Mouse (Mus musculus) adipocyte (in vitro differentiated cells): ENCODE results near the gene Lrp1.
A peak's percentile ranks its signal among the peaks of the same experiment; 100 is the strongest.

ENCODE experiments used
- DNase-seq: peaks from one replicate; pipeline ENCODE4 v3.0.0-alpha.2; 2016; ENCODE audit warnings: low spot score

Lrp1 gene

GRCm38 (mm10) chr10:127519903-127520713 lies 100.8 kb downstream of the Lrp1 start:
- DNase-seq: no peak

- no peak for DNase-seq
Observed at GRCm38 (mm10) chr10:127519041-127519701, 101.8 kb downstream of the Lrp1 start.

- no peak for DNase-seq
Observed at GRCm38 (mm10) chr10:127517941-127518340, 103.0 kb downstream of the Lrp1 start.

GRCm38 (mm10) chr10:127516576-127517260 lies 104.2 kb downstream of the Lrp1 start:
- no peak for DNase-seq

- DNase-seq: no peak
Observed at GRCm38 (mm10) chr10:127515983-127516459, 104.9 kb downstream of the Lrp1 start.

- no peak for DNase-seq
Observed at GRCm38 (mm10) chr10:127515271-127515982, 105.5 kb downstream of the Lrp1 start.

- no peak for DNase-seq
Observed at GRCm38 (mm10) chr10:127514764-127515163, 106.2 kb downstream of the Lrp1 start, which contains the start of gene Ndufa4l2. Gene Ndufa4l2 (plus strand): TSS chr10:127514967.

GRCm38 (mm10) chr10:127514111-127514698 lies 106.7 kb downstream of the Lrp1 start:
- no peak for DNase-seq

GRCm38 (mm10) chr10:127513501-127514091 lies 107.4 kb downstream of the Lrp1 start:
- DNase-seq: no peak

GRCm38 (mm10) chr10:127512813-127513212 lies 108.1 kb downstream of the Lrp1 start:
- peak; percentile 88 for DNase-seq

GRCm38 (mm10) chr10:127512307-127512666 lies 108.7 kb downstream of the Lrp1 start:
- DNase-seq: no peak

- DNase-seq: no peak
Observed at GRCm38 (mm10) chr10:127511634-127512306, 109.2 kb downstream of the Lrp1 start.

- DNase-seq: no peak
Observed at GRCm38 (mm10) chr10:127510895-127511617, 109.9 kb downstream of the Lrp1 start.

GRCm38 (mm10) chr10:127509837-127510701 lies 110.9 kb downstream of the Lrp1 start:
- no peak for DNase-seq

- DNase-seq: peak; percentile 35
Observed at GRCm38 (mm10) chr10:127509051-127509836, 111.7 kb downstream of the Lrp1 start.

GRCm38 (mm10) chr10:127508239-127508638 lies 112.7 kb downstream of the Lrp1 start:
- DNase-seq: no peak

GRCm38 (mm10) chr10:127500894-127501893 lies 119.8 kb downstream of the Lrp1 start, which contains the start of gene Stac3:
Gene Stac3 (plus strand): TSS chr10:127501686.
- DNase-seq: no peak
